Mouse (Mus musculus) thymus, adult 2 months (tissue): ENCODE measurements around the gene Kcnq1. TPM values are rescaled to one million over a fixed set of nuclear protein-coding genes. Genes with fewer than 3 reads are reported as not detected.

Experiments used
- DNase-seq: peaks from one replicate; pipeline ENCODE4 v3.0.0; 2021
- H3K27ac ChIP-seq: fragments of 200-500 bp; 2 replicates; pipeline ENCODE4 v1.5.1; 2012; ENCODE audit warnings: low read length, control low read depth; ENCODE audit not compliant: control insufficient read depth, insufficient read depth
- H3K27me3 ChIP-seq: fragments of 200-500 bp; 2 replicates; pipeline ENCODE4 v1.6.1; 2012; ENCODE audit warnings: mild to moderate bottlenecking, low read length, moderate library complexity, mixed read lengths; ENCODE audit not compliant: control insufficient read depth, insufficient read depth
- H3K36me3 ChIP-seq: fragments of 200-500 bp; 2 replicates; pipeline ENCODE4 v1.6.1; 2012; ENCODE audit warnings: mild to moderate bottlenecking, low read length, moderate library complexity; ENCODE audit not compliant: control insufficient read depth, insufficient read depth
- H3K4me1 ChIP-seq: fragments of 200-500 bp; replicated peaks from 2 replicates; pipeline ENCODE4 v1.6.1; 2012; ENCODE audit warnings: low read length; ENCODE audit not compliant: control insufficient read depth, insufficient read depth
- H3K4me3 ChIP-seq: fragments of 200-500 bp; 2 replicates; pipeline ENCODE4 v1.5.1; 2012; ENCODE audit warnings: mild to moderate bottlenecking, low read length, control low read depth, moderate library complexity; ENCODE audit not compliant: control insufficient read depth, insufficient read depth
- CTCF ChIP-seq: fragments of 200-500 bp; IDR thresholded peaks from 2 replicates; pipeline ENCODE4 v1.5.1; 2012; ENCODE audit warnings: mild to moderate bottlenecking, control low read depth, low read length, moderate library complexity, borderline replicate concordance; ENCODE audit not compliant: control insufficient read depth, poor library complexity, insufficient read depth; ENCODE audit errors: extremely low read depth
- POLR2A ChIP-seq: fragments of 200-500 bp; IDR thresholded peaks from 2 replicates; pipeline ENCODE4 v1.6.1; 2012; ENCODE audit warnings: mild to moderate bottlenecking, low read length, control low read depth, moderate library complexity; ENCODE audit not compliant: control insufficient read depth, poor library complexity, insufficient read depth; ENCODE audit errors: extremely low read depth
- WGBS: fragments of 180-500 bp; shearing (Covaris S2); methylation state at CpG from one replicate; pipeline ENCODE4 v1.1.7; 2018; 5-methylcytosine and 5-hydroxymethylcytosine counted together
- polyA plus RNA-seq: library from polyadenylated mRNA; depleted of rRNA; stranded (reverse); fragments of >200 nt; gene quantifications from 2 replicates; pipeline ENCODE4 v1.2.3, GENCODE M21; 2012

Kcnq1 gene
- polyA plus RNA-seq, 1 experiment: 4.6 TPM

DNA sequence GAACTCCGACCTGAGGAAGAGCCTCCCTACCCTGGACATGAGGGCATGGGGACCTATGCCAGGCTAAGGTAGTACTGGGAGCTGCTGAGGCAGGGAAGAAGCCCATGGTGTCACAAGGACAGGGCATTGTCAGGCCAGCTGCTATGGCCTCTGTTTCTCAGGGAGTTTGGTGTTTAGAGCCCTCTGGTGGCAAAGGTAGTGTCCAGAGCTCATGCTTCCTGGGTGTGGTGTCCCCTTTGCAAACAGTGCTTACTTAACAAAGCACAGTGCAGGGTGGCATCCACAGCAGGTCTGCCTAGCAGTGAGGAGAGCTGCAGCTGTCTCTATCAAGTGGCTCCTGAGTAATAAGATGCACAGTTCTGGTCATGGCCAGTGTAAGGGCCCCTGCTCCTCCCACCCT, 4.6 kb downstream of the Kcnq1 start:
- no peak for DNase-seq
- Histone ChIP-seq H3K36me3 (no peaks in the 10 kb centered on the region), H3K4me1 (no peaks in the 10 kb centered on the region), H3K27ac (no peak overlapping the region), H3K4me3 (no peak overlapping the region), H3K27me3 (no peaks in the 10 kb centered on the region; the same call in 1 of the 2 replicates)
- WGBS: 84% methylated on average over 1 of the region's 1 CpGs
- TF ChIP-seq CTCF: no peak

DNA sequence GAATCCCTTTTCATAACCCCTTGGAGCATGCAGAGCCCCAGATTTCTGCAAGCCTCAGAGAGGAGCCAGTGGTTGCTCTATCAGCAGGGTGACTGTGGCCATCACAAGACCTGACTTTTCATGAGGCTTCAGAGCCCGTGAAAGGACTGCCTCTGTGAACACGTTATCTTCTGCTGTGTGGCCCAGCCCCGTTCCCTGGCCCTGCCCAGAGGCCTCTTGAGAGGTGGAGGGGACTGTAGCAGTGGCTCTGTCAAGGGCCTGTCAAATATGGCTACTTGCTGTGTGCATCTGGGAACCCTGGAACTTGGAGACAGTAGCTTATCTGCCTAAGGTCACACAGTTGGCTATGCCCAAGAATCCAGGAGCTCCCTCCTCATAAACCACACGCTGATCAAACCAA, 5.6 kb downstream of the Kcnq1 start:
- no peak overlapping the region for H3K4me3 ChIP-seq
- no peak for DNase-seq
- no peaks in the 10 kb centered on the region for H3K4me1 ChIP-seq
- H3K36me3 ChIP-seq: no peaks in the 10 kb centered on the region
- H3K27me3 ChIP-seq: no peaks in the 10 kb centered on the region; the same call in 1 of the 2 replicates
- TF ChIP-seq POLR2A: no peak
- no peak for TF ChIP-seq CTCF
- 82% methylated on average over 4 of the region's 4 CpGs for WGBS
- H3K27ac ChIP-seq: no peak overlapping the region

DNA sequence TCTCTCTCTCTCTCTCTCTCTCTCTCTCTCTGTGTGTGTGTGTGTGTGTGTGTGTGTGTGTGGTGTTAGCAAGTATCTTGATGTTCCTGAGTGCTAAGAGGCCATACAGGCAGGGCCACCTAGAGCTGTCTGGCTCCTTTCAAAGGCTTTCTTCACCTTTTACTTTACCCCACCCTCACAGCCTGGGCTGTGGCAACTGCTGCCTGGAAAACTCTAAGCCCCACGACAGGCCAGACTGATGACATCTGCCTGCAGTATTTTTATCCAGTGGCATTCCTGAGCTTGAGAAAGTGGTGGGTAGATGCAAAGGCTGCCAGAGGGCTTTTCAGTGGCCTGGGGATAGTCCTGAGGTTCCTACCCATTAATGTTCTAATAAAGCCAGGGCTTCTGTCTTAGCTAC, 6.2 kb downstream of the Kcnq1 start:
- no peak for DNase-seq
- H3K27me3 ChIP-seq: no peaks in the 10 kb centered on the region; the same call in 1 of the 2 replicates
- no peak for TF ChIP-seq POLR2A
- TF ChIP-seq CTCF: no peak
- no peaks in the 10 kb centered on the region for H3K36me3 ChIP-seq
- no peak overlapping the region for H3K4me3 ChIP-seq
- no peak overlapping the region for H3K27ac ChIP-seq
- no peaks in the 10 kb centered on the region for H3K4me1 ChIP-seq
- WGBS: 72% methylated on average over 1 of the region's 1 CpGs

DNA sequence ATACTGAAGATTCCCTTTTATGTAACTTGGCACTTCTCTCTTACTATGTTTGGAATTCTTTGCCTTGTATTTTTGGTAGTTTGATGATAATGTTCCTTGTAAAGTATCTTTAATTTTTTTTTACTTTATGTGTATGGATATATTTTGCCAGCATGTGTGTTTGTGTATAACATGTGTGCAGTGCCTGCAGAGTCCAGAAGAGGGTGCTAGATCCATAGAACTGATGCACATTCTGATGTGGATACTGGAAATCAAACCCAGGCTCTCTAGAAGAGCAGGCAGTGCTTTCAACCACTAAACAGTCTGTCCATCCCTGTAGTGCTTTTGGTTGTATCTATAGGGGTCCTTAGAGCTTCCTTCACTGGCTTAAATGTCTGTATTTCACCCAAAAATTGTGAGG, 8.6 kb downstream of the Kcnq1 start:
- peaks cover 10% of the 10 kb centered on the region for H3K4me1 ChIP-seq

DNA sequence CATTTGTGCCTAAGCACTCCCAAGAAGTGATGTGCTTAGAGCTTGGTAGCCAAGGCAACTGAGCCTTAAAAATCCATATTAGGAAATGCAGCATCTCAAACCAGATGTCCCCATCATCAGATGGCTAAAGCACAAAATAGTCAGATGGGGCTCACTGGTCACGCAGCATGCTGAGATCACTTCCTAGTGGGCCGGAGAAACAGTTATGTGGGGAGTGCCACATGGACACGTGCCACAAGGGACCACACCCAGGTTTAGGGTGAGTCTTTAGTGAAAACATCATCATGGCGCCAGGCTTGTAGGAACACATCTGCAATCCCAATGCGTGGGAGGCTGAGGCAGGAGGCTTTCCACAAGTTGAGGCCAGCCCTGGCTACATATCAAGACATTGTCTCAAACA, 10.4 kb downstream of the Kcnq1 start:
- Histone ChIP-seq H3K36me3 (no peaks in the 10 kb centered on the region), H3K27ac (no peak overlapping the region), H3K27me3 (no peaks in the 10 kb centered on the region), H3K4me3 (no peak overlapping the region), H3K4me1 (peaks cover 25% of the 10 kb centered on the region)
- TF ChIP-seq CTCF (no peak), POLR2A (no peak)
- WGBS: 89% methylated on average over 5 of the region's 5 CpGs
- DNase-seq: no peak

More for the DNA sequence above, 8.6 kb downstream of the Kcnq1 start:
- no peak for DNase-seq
- Histone ChIP-seq H3K36me3 (no peaks in the 10 kb centered on the region), H3K27ac (no peak overlapping the region), H3K27me3 (no peaks in the 10 kb centered on the region), H3K4me3 (no peak overlapping the region)
- TF ChIP-seq POLR2A: no peak
- TF ChIP-seq CTCF: no peak

DNA sequence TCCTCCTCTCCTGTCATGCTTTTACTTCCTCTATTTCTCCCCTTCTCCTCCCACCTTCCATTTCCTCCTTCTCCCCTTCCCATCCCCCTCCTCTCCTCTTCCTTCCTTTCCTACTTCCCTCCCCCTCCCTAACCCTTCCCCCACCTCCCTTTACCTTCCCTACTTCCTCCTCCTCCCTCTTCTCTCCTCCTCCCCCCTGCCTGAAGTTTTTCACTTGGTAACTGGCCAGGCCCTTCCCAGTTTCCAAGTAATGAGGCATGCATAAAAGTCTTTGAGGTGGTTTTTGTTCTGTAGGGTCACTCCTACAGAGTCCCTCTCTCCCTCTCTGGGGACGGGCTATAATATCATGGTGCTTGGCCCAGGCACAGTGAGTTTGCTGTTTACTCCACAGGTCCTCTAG, 13.2 kb downstream of the Kcnq1 start:
- no peak for TF ChIP-seq POLR2A
- TF ChIP-seq CTCF: no peak
- Histone ChIP-seq H3K27me3 (no peaks in the 10 kb centered on the region), H3K4me1 (peaks cover 34% of the 10 kb centered on the region), H3K4me3 (no peak overlapping the region), H3K36me3 (no peaks in the 10 kb centered on the region), H3K27ac (no peak overlapping the region)
- WGBS: 5% methylated on average over 1 of the region's 1 CpGs
- no peak for DNase-seq

DNA sequence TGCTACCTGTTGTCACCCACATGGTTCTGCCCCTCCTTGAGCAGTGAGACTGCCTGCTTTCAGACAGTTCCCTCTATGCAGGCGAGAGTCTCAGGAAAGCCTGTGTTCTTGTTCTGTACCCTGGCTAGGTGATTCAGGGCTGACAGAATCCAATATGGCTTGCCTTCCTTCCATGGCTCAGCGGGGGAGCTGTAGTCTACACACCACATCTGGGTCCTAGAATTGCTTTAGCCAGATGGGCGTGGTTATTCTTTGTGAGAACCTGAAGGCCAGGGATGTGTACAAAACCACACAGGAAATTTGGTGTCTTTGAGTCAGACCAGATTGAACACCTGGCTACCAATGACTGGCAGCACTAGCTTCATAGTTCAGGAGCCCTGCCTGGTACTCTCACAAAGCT, 13.7 kb downstream of the Kcnq1 start:
- H3K4me1 ChIP-seq: peaks cover 34% of the 10 kb centered on the region
- H3K27me3 ChIP-seq: no peaks in the 10 kb centered on the region
- no peak overlapping the region for H3K4me3 ChIP-seq
- H3K27ac ChIP-seq: no peak overlapping the region
- DNase-seq: no peak
- no peak for TF ChIP-seq CTCF
- no peak for TF ChIP-seq POLR2A
- no peaks in the 10 kb centered on the region for H3K36me3 ChIP-seq
- WGBS: 5% methylated on average over 3 of the region's 3 CpGs
